Mouse (Mus musculus): ENCODE data around the gene Sesn1. TPM values are rescaled to one million over a fixed set of nuclear protein-coding genes. Genes with fewer than 3 reads are reported as not detected.

Gene Sesn1
- polyA plus RNA-seq, 1 experiment from 2014 or later = 40.3 TPM

GRCm38 (mm10) chr10:41879675-41880074, 69.9 kb downstream of the Sesn1 start:
- WGBS = 81% methylated on average over 1 of the region's 1 CpGs
- no peak overlapping the region for H3K9ac ChIP-seq
- H3K4me3 ChIP-seq = no peak overlapping the region
- no peak for ATAC-seq (ENCODE audit: low FRiP score, low read depth)
- H3K9me3 ChIP-seq = no peaks in the 10 kb centered on the region
- H3K27me3 ChIP-seq = no peaks in the 10 kb centered on the region
- H3K4me2 ChIP-seq (replicated peaks) = no peak overlapping the region
- no peaks in the 10 kb centered on the region for H3K36me3 ChIP-seq
- H3K27ac ChIP-seq = no peak overlapping the region
- peaks cover 6% of the 10 kb centered on the region; the same call in 1 of the 2 replicates for H3K4me1 ChIP-seq

GRCm38 (mm10) chr10:41880206-41880605, 70.5 kb downstream of the Sesn1 start:
- H3K36me3 ChIP-seq = no peaks in the 10 kb centered on the region
- 45% methylated on average over 4 of the region's 4 CpGs for WGBS
- no peak overlapping the region for H3K4me2 ChIP-seq (replicated peaks)
- no peak overlapping the region for H3K4me3 ChIP-seq
- no peak for ATAC-seq (ENCODE audit: low FRiP score, low read depth)
- H3K4me1 ChIP-seq = peaks cover 6% of the 10 kb centered on the region; the same call in 1 of the 2 replicates
- H3K27ac ChIP-seq = no peak overlapping the region
- no peaks in the 10 kb centered on the region for H3K27me3 ChIP-seq
- no peaks in the 10 kb centered on the region for H3K9me3 ChIP-seq
- H3K9ac ChIP-seq = no peak overlapping the region

GRCm38 (mm10) chr10:41880777-41881176, 71.0 kb downstream of the Sesn1 start:
- Histone ChIP-seq H3K36me3 (no peaks in the 10 kb centered on the region), H3K27ac (no peak overlapping the region), H3K9ac (no peak overlapping the region), H3K4me2 (replicated peaks) (no peak overlapping the region), H3K27me3 (no peaks in the 10 kb centered on the region), H3K4me1 (peaks cover 6% of the 10 kb centered on the region; the same call in 1 of the 2 replicates), H3K4me3 (no peak overlapping the region), H3K9me3 (no peaks in the 10 kb centered on the region)
- WGBS = 30% methylated on average over 1 of the region's 1 CpGs
- no peak for ATAC-seq (ENCODE audit: low FRiP score, low read depth)

GRCm38 (mm10) chr10:41881438-41881837, 71.7 kb downstream of the Sesn1 start:
- no peaks in the 10 kb centered on the region for H3K27me3 ChIP-seq

GRCm38 (mm10) chr10:41883741-41884575, 74.2 kb downstream of the Sesn1 start:
- Histone ChIP-seq H3K9me3 (no peaks in the 10 kb centered on the region), H3K27ac (no peak overlapping the region), H3K9ac (no peak overlapping the region), H3K36me3 (no peaks in the 10 kb centered on the region), H3K4me3 (no peak overlapping the region), H3K27me3 (no peaks in the 10 kb centered on the region), H3K4me2 (replicated peaks) (no peak overlapping the region), H3K4me1 (peaks cover 21% of the 10 kb centered on the region)
- WGBS = 50% methylated on average over 8 of the region's 8 CpGs
- no peak for ATAC-seq (ENCODE audit: low FRiP score, low read depth)

More at GRCm38 (mm10) chr10:41881438-41881837, 71.7 kb downstream of the Sesn1 start:
- no peak overlapping the region for H3K27ac ChIP-seq
- H3K4me3 ChIP-seq = no peak overlapping the region
- H3K4me1 ChIP-seq = peaks cover 6% of the 10 kb centered on the region; the same call in 1 of the 2 replicates
- no peaks in the 10 kb centered on the region for H3K36me3 ChIP-seq
- no peak overlapping the region for H3K9ac ChIP-seq
- H3K9me3 ChIP-seq = no peaks in the 10 kb centered on the region
- ATAC-seq (ENCODE audit: low FRiP score, low read depth) = no peak
- H3K4me2 ChIP-seq (replicated peaks) = no peak overlapping the region
- 46% methylated on average over 4 of the region's 4 CpGs for WGBS

- WGBS = under 1% methylated on average over 62 of the region's 65 CpGs
- peak; percentile 96 for ATAC-seq (ENCODE audit: low FRiP score, low read depth)
- H3K4me3 ChIP-seq = peak overlapping the region; percentile 77
Observed at GRCm38 (mm10) chr10:41887080-41887821, 77.5 kb downstream of the Sesn1 start.

GRCm38 (mm10) chr10:41888365-41888941, 78.7 kb downstream of the Sesn1 start:
- Histone ChIP-seq H3K9me3 (no peaks in the 10 kb centered on the region), H3K27ac (no peak overlapping the region), H3K4me3 (peak overlapping the region; percentile 77), H3K4me1 (peaks cover 32% of the 10 kb centered on the region), H3K9ac (no peak overlapping the region), H3K4me2 (replicated peaks) (peak overlapping the region; percentile 81), H3K27me3 (no peaks in the 10 kb centered on the region), H3K36me3 (no peaks in the 10 kb centered on the region)
- no peak for ATAC-seq (ENCODE audit: low FRiP score, low read depth)
- WGBS = 39% methylated on average over 4 of the region's 4 CpGs

More at GRCm38 (mm10) chr10:41887080-41887821, 77.5 kb downstream of the Sesn1 start:
- peak overlapping the region; percentile 83 for H3K9ac ChIP-seq
- peak overlapping the region; percentile 81 for H3K4me2 ChIP-seq (replicated peaks)
- H3K9me3 ChIP-seq = no peaks in the 10 kb centered on the region
- H3K27me3 ChIP-seq = no peaks in the 10 kb centered on the region
- H3K4me1 ChIP-seq = peaks cover 25% of the 10 kb centered on the region
- no peaks in the 10 kb centered on the region for H3K36me3 ChIP-seq
- H3K27ac ChIP-seq = peak overlapping the region; percentile 94

GRCm38 (mm10) chr10:41889566-41889965, 79.8 kb downstream of the Sesn1 start:
- H3K9ac ChIP-seq = no peak overlapping the region
- H3K27me3 ChIP-seq = no peaks in the 10 kb centered on the region
- ATAC-seq (ENCODE audit: low FRiP score, low read depth) = no peak
- H3K4me2 ChIP-seq (replicated peaks) = no peak overlapping the region
- H3K4me1 ChIP-seq = peaks cover 37% of the 10 kb centered on the region
- no peak overlapping the region for H3K4me3 ChIP-seq
- H3K9me3 ChIP-seq = no peaks in the 10 kb centered on the region
- no peak overlapping the region for H3K27ac ChIP-seq
- WGBS = 71% methylated on average over 5 of the region's 5 CpGs
- H3K36me3 ChIP-seq = no peaks in the 10 kb centered on the region

- Histone ChIP-seq H3K4me2 (replicated peaks) (no peak overlapping the region), H3K4me1 (peaks cover 40% of the 10 kb centered on the region), H3K36me3 (no peaks in the 10 kb centered on the region), H3K4me3 (no peak overlapping the region), H3K9me3 (no peaks in the 10 kb centered on the region), H3K9ac (no peak overlapping the region), H3K27ac (no peak overlapping the region), H3K27me3 (no peaks in the 10 kb centered on the region)
- ATAC-seq (ENCODE audit: low FRiP score, low read depth) = no peak
Observed at GRCm38 (mm10) chr10:41890537-41890936, 80.8 kb downstream of the Sesn1 start.

GRCm38 (mm10) chr10:41891312-41891711, 81.6 kb downstream of the Sesn1 start:
- Histone ChIP-seq H3K4me2 (replicated peaks) (no peak overlapping the region), H3K27ac (no peak overlapping the region), H3K36me3 (peaks cover 5% of the 10 kb centered on the region), H3K27me3 (no peaks in the 10 kb centered on the region), H3K9me3 (no peaks in the 10 kb centered on the region), H3K9ac (no peak overlapping the region), H3K4me3 (no peak overlapping the region), H3K4me1 (peaks cover 40% of the 10 kb centered on the region)
- ATAC-seq (ENCODE audit: low FRiP score, low read depth) = no peak
- 84% methylated on average over 4 of the region's 4 CpGs for WGBS

- no peak overlapping the region for H3K9ac ChIP-seq
- H3K27ac ChIP-seq = peak overlapping the region; percentile 63
- H3K36me3 ChIP-seq = peaks cover 17% of the 10 kb centered on the region
- no peak overlapping the region for H3K4me2 ChIP-seq (replicated peaks)
- H3K4me1 ChIP-seq = peaks cover 26% of the 10 kb centered on the region
- peak; percentile 44; the same call in 1 of the 2 replicates for ATAC-seq (ENCODE audit: low FRiP score, low read depth)
- 30% methylated on average over 4 of the region's 4 CpGs for WGBS
- H3K9me3 ChIP-seq = no peaks in the 10 kb centered on the region
- H3K4me3 ChIP-seq = no peak overlapping the region
- no peaks in the 10 kb centered on the region for H3K27me3 ChIP-seq
Observed at GRCm38 (mm10) chr10:41893433-41894411, 84.0 kb downstream of the Sesn1 start.

Data from limb, embryonic 13.5 days (tissue).